Mouse (Mus musculus): Measurements from ENCODE around the gene Hnrnpc. TPM values are rescaled to one million over a fixed set of nuclear protein-coding genes. Genes with fewer than 3 reads are reported as not detected.
A peak's percentile ranks its signal among the peaks of the same experiment; 100 is the strongest.

Hnrnpc gene
- polyA plus RNA-seq, 1 experiment from 2014 or later, result 202 TPM

- ATAC-seq (ENCODE audit: low read depth), result no peak
- Histone ChIP-seq H3K36me3 (ENCODE audit: control insufficient read depth, insufficient read depth) (no peaks in the 10 kb centered on the region), H3K9ac (ENCODE audit: low read depth, low read length) (no peak overlapping the region), H3K27ac (ENCODE audit: low read length) (no peak overlapping the region), H3K4me2 (ENCODE audit: low read depth, low read length) (no peak overlapping the region), H3K4me1 (ENCODE audit: control insufficient read depth, low read depth, low read length) (no peaks in the 10 kb centered on the region), H3K27me3 (ENCODE audit: control insufficient read depth, insufficient read depth, low read depth, low read length) (no peaks in the 10 kb centered on the region), H3K4me3 (ENCODE audit: low read depth, low read length) (no peak overlapping the region), H3K9me3 (replicated peaks; ENCODE audit: control insufficient read depth, low read length) (no peaks in the 10 kb centered on the region)
- WGBS (ENCODE audit: insufficient replicate concordance), result 42% methylated on average over 5 of the region's 5 CpGs
Measured at GRCm38 (mm10) chr14:52133584-52133983, 29.8 kb upstream of the Hnrnpc start.

GRCm38 (mm10) chr14:52124636-52125035 is 20.8 kb upstream of the Hnrnpc start:
- Histone ChIP-seq H3K27ac (ENCODE audit: low read length) (no peak overlapping the region), H3K4me1 (ENCODE audit: control insufficient read depth, low read depth, low read length) (0 out of 2 replicates have a peak, but pooled peaks cover 2% of the 10 kb centered on the region), H3K4me2 (ENCODE audit: low read depth, low read length) (no peak overlapping the region), H3K36me3 (ENCODE audit: control insufficient read depth, insufficient read depth) (no peaks in the 10 kb centered on the region), H3K9ac (ENCODE audit: low read depth, low read length) (no peak overlapping the region), H3K4me3 (ENCODE audit: low read depth, low read length) (no peak overlapping the region), H3K27me3 (ENCODE audit: control insufficient read depth, insufficient read depth, low read depth, low read length) (peaks cover 5% of the 10 kb centered on the region), H3K9me3 (replicated peaks; ENCODE audit: control insufficient read depth, low read length) (no peaks in the 10 kb centered on the region)
- 72% methylated on average over 3 of the region's 3 CpGs for WGBS (ENCODE audit: insufficient replicate concordance)
- ATAC-seq (ENCODE audit: low read depth), result no peak

- peaks cover 2% of the 10 kb centered on the region; the same call in 1 of the 2 replicates for H3K4me1 ChIP-seq (ENCODE audit: control insufficient read depth, low read depth, low read length)
- no peak overlapping the region for H3K4me3 ChIP-seq (ENCODE audit: low read depth, low read length)
- peaks cover 10% of the 10 kb centered on the region for H3K27me3 ChIP-seq (ENCODE audit: control insufficient read depth, insufficient read depth, low read depth, low read length)
- WGBS (ENCODE audit: insufficient replicate concordance), result 18% methylated on average over 4 of the region's 4 CpGs
- H3K36me3 ChIP-seq (ENCODE audit: control insufficient read depth, insufficient read depth), result no peaks in the 10 kb centered on the region
- H3K4me2 ChIP-seq (ENCODE audit: low read depth, low read length), result no peak overlapping the region
- no peak for ATAC-seq (ENCODE audit: low read depth)
- no peak overlapping the region for H3K9ac ChIP-seq (ENCODE audit: low read depth, low read length)
- no peaks in the 10 kb centered on the region for H3K9me3 ChIP-seq (replicated peaks; ENCODE audit: control insufficient read depth, low read length)
- no peak overlapping the region for H3K27ac ChIP-seq (ENCODE audit: low read length)
Measured at GRCm38 (mm10) chr14:52123918-52124317, 20.1 kb upstream of the Hnrnpc start.

GRCm38 (mm10) chr14:52120169-52120568 is 16.3 kb upstream of the Hnrnpc start:
- 26% methylated on average over 7 of the region's 7 CpGs for WGBS (ENCODE audit: insufficient replicate concordance)
- Histone ChIP-seq H3K36me3 (ENCODE audit: control insufficient read depth, insufficient read depth) (no peaks in the 10 kb centered on the region), H3K4me3 (ENCODE audit: low read depth, low read length) (no peak overlapping the region), H3K9ac (ENCODE audit: low read depth, low read length) (no peak overlapping the region), H3K9me3 (replicated peaks; ENCODE audit: control insufficient read depth, low read length) (no peaks in the 10 kb centered on the region), H3K27ac (ENCODE audit: low read length) (no peak overlapping the region), H3K27me3 (ENCODE audit: control insufficient read depth, insufficient read depth, low read depth, low read length) (peaks cover 10% of the 10 kb centered on the region), H3K4me2 (ENCODE audit: low read depth, low read length) (peak overlapping the region; percentile 87; the same call in 1 of the 2 replicates), H3K4me1 (ENCODE audit: control insufficient read depth, low read depth, low read length) (peaks cover 6% of the 10 kb centered on the region)
- no peak for ATAC-seq (ENCODE audit: low read depth)

GRCm38 (mm10) chr14:52118823-52119608 is 15.2 kb upstream of the Hnrnpc start:
- peaks cover 6% of the 10 kb centered on the region for H3K4me1 ChIP-seq (ENCODE audit: control insufficient read depth, low read depth, low read length)
- peaks cover 10% of the 10 kb centered on the region for H3K27me3 ChIP-seq (ENCODE audit: control insufficient read depth, insufficient read depth, low read depth, low read length)
- peak overlapping the region; percentile 48 for H3K27ac ChIP-seq (ENCODE audit: low read length)
- H3K4me3 ChIP-seq (ENCODE audit: low read depth, low read length), result peak overlapping the region; percentile 64
- peak; percentile 70 for ATAC-seq (ENCODE audit: low read depth)
- H3K9me3 ChIP-seq (replicated peaks; ENCODE audit: control insufficient read depth, low read length), result no peaks in the 10 kb centered on the region
- no peaks in the 10 kb centered on the region for H3K36me3 ChIP-seq (ENCODE audit: control insufficient read depth, insufficient read depth)
- WGBS (ENCODE audit: insufficient replicate concordance), result 1% methylated on average over 38 of the region's 38 CpGs
- peak overlapping the region; percentile 87 for H3K4me2 ChIP-seq (ENCODE audit: low read depth, low read length)
- H3K9ac ChIP-seq (ENCODE audit: low read depth, low read length), result peak overlapping the region; percentile 62

GRCm38 (mm10) chr14:52118456-52118822 is 14.6 kb upstream of the Hnrnpc start:
- H3K27ac ChIP-seq (ENCODE audit: low read length), result no peak overlapping the region
- H3K4me3 ChIP-seq (ENCODE audit: low read depth, low read length), result peak overlapping the region; percentile 64
- WGBS (ENCODE audit: insufficient replicate concordance), result 4% methylated on average over 8 of the region's 8 CpGs
- peak; percentile 46; the same call in 1 of the 2 replicates for ATAC-seq (ENCODE audit: low read depth)
- H3K27me3 ChIP-seq (ENCODE audit: control insufficient read depth, insufficient read depth, low read depth, low read length), result peaks cover 10% of the 10 kb centered on the region
- peaks cover 6% of the 10 kb centered on the region for H3K4me1 ChIP-seq (ENCODE audit: control insufficient read depth, low read depth, low read length)
- no peaks in the 10 kb centered on the region for H3K36me3 ChIP-seq (ENCODE audit: control insufficient read depth, insufficient read depth)
- peak overlapping the region; percentile 36; the same call in 1 of the 2 replicates for H3K9ac ChIP-seq (ENCODE audit: low read depth, low read length)
- H3K9me3 ChIP-seq (replicated peaks; ENCODE audit: control insufficient read depth, low read length), result no peaks in the 10 kb centered on the region
- peak overlapping the region; percentile 87 for H3K4me2 ChIP-seq (ENCODE audit: low read depth, low read length)

- Histone ChIP-seq H3K9me3 (replicated peaks; ENCODE audit: control insufficient read depth, low read length) (no peaks in the 10 kb centered on the region), H3K27me3 (ENCODE audit: control insufficient read depth, insufficient read depth, low read depth, low read length) (peaks cover 10% of the 10 kb centered on the region), H3K4me1 (ENCODE audit: control insufficient read depth, low read depth, low read length) (peaks cover 6% of the 10 kb centered on the region), H3K4me3 (ENCODE audit: low read depth, low read length) (no peak overlapping the region), H3K4me2 (ENCODE audit: low read depth, low read length) (no peak overlapping the region), H3K9ac (ENCODE audit: low read depth, low read length) (no peak overlapping the region), H3K27ac (ENCODE audit: low read length) (no peak overlapping the region), H3K36me3 (ENCODE audit: control insufficient read depth, insufficient read depth) (no peaks in the 10 kb centered on the region)
- no peak for ATAC-seq (ENCODE audit: low read depth)
- 82% methylated on average over 5 of the region's 5 CpGs for WGBS (ENCODE audit: insufficient replicate concordance)
Measured at GRCm38 (mm10) chr14:52117241-52117640, 13.4 kb upstream of the Hnrnpc start.

GRCm38 (mm10) chr14:52114101-52114500 is 10.3 kb upstream of the Hnrnpc start:
- 52% methylated on average over 1 of the region's 1 CpGs for WGBS (ENCODE audit: insufficient replicate concordance)
- Histone ChIP-seq H3K9ac (ENCODE audit: low read depth, low read length) (no peak overlapping the region), H3K4me1 (ENCODE audit: control insufficient read depth, low read depth, low read length) (peaks cover 4% of the 10 kb centered on the region), H3K4me2 (ENCODE audit: low read depth, low read length) (no peak overlapping the region), H3K9me3 (replicated peaks; ENCODE audit: control insufficient read depth, low read length) (no peaks in the 10 kb centered on the region), H3K4me3 (ENCODE audit: low read depth, low read length) (no peak overlapping the region), H3K27me3 (ENCODE audit: control insufficient read depth, insufficient read depth, low read depth, low read length) (peaks cover 1% of the 10 kb centered on the region), H3K36me3 (ENCODE audit: control insufficient read depth, insufficient read depth) (no peaks in the 10 kb centered on the region), H3K27ac (ENCODE audit: low read length) (no peak overlapping the region)
- no peak for ATAC-seq (ENCODE audit: low read depth)

- no peak for ATAC-seq (ENCODE audit: low read depth)
- 85% methylated on average over 4 of the region's 4 CpGs for WGBS (ENCODE audit: insufficient replicate concordance)
- Histone ChIP-seq H3K9me3 (replicated peaks; ENCODE audit: control insufficient read depth, low read length) (no peaks in the 10 kb centered on the region), H3K4me1 (ENCODE audit: control insufficient read depth, low read depth, low read length) (peaks cover under 1% of the 10 kb centered on the region), H3K9ac (ENCODE audit: low read depth, low read length) (no peak within 1 kb of the TSS), H3K36me3 (ENCODE audit: control insufficient read depth, insufficient read depth) (no peaks in the 10 kb centered on the region), H3K27me3 (ENCODE audit: control insufficient read depth, insufficient read depth, low read depth, low read length) (no peaks in the 10 kb centered on the region), H3K4me3 (ENCODE audit: low read depth, low read length) (no peak within 1 kb of the TSS), H3K27ac (ENCODE audit: low read length) (no peak within 1 kb of the TSS), H3K4me2 (ENCODE audit: low read depth, low read length) (no peak within 1 kb of the TSS)
Measured at GRCm38 (mm10) chr14:52110346-52110745, 6.5 kb upstream of the Hnrnpc start, which contains the start of gene Rpgrip1. Gene Rpgrip1, plus strand, starts transcription at chr14:52110704.

All from liver, embryonic 16.5 days (tissue).